Mouse (Mus musculus) G1E (cell line): Measurements from ENCODE around the gene Tlk2.

Experiments
- CTCF ChIP-seq: IDR thresholded peaks from 2 replicates; pipeline ENCODE4 v1.5.1; 2012; ENCODE audit warnings: low read depth, low read length, inconsistent platforms, mixed read lengths
- GATA1 ChIP-seq: IDR thresholded peaks from 2 replicates; pipeline ENCODE4 v1.6.1; 2012; ENCODE audit warnings: borderline replicate concordance, low read length, inconsistent platforms, mixed read lengths
- GATA2 ChIP-seq: IDR thresholded peaks from 2 replicates; pipeline ENCODE4 v1.6.1; 2012; ENCODE audit warnings: low read depth, low read length, inconsistent platforms, borderline replicate concordance
- POLR2AphosphoS5 ChIP-seq: IDR thresholded peaks from 2 replicates; pipeline ENCODE4 v1.6.1; 2012; ENCODE audit warnings: low read depth, low read length, inconsistent platforms; ENCODE audit not compliant: insufficient replicate concordance
- TAL1 ChIP-seq: conservative IDR thresholded peaks from 2 replicates; pipeline ENCODE4 v1.6.1; 2012; ENCODE audit warnings: low read depth, low read length, inconsistent platforms, mixed read lengths

DNA sequence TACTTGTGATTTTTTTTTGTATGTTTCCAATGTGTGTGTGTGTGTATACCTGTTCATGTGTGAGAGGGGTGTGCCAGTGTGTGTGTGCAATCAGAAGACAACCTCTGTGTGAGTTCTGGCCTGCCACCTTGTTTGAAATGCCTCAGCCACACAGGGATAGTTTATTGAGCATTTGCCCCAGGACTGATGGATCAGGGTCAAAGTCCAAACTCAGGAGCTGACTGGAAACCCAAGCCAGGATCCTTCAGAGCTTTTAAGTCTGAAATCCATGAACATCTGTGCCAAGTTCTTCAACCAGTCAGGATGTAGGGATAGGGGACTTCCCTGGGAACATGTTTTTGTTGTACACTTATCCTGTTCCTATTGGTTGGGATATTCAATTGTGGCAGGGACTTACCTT lies 20.6 kb upstream of the Tlk2 start:
- TF ChIP-seq CTCF = no peak
- TF ChIP-seq GATA1 = no peak
- no peak for TF ChIP-seq TAL1
- no peak for TF ChIP-seq POLR2AphosphoS5
- TF ChIP-seq GATA2 = no peak
